Mouse (Mus musculus) CD4-positive helper T cell, adult 2 months (primary cell): ENCODE results near the gene Elane.

Experiments
- DNase-seq: peaks from one replicate; pipeline ENCODE4 v3.0.0-alpha.2; 2012; ENCODE audit warnings: low read depth, missing footprints, low spot score

Elane gene

GRCm38 (mm10) chr10:79929967-79930825 lies 44.1 kb downstream of the Elane start:
- DNase-seq, result no peak

- no peak for DNase-seq
Observed at GRCm38 (mm10) chr10:79930826-79931186, 44.8 kb downstream of the Elane start.

GRCm38 (mm10) chr10:79931797-79932196 lies 45.8 kb downstream of the Elane start:
- no peak for DNase-seq

GRCm38 (mm10) chr10:79932736-79933135 lies 46.7 kb downstream of the Elane start:
- no peak for DNase-seq

- DNase-seq, result no peak
Observed at GRCm38 (mm10) chr10:79933145-79933679, 47.2 kb downstream of the Elane start.

- no peak for DNase-seq
Observed at GRCm38 (mm10) chr10:79933861-79934260, 47.8 kb downstream of the Elane start.

GRCm38 (mm10) chr10:79934272-79934721 lies 48.2 kb downstream of the Elane start:
- no peak for DNase-seq

GRCm38 (mm10) chr10:79934794-79935569 lies 48.9 kb downstream of the Elane start:
- DNase-seq, result no peak

GRCm38 (mm10) chr10:79936284-79936910 lies 50.4 kb downstream of the Elane start:
- no peak for DNase-seq

GRCm38 (mm10) chr10:79936911-79937441 lies 50.9 kb downstream of the Elane start:
- DNase-seq, result peak; percentile 93
